14 mouse cellular contexts compared by ENCODE assay signal in genomic region chr4:88369951-88370350, GRCm38 (mm10).
"Had no signal": no experiment of that assay in that cellular context is flagged by ENCODE, and none has a peak within 500 bp of the region (broad histone marks: within the 10 kb centered on the region; RNA-seq: fewer than 3 reads in every experiment).

No protein-coding gene starts in this region.

- H3K9me3 ChIP-seq: limb, embryonic 13.5 days; midbrain, embryonic 12.5 days; neural tube, embryonic 13.5 days had no signal

- DNase-seq: kidney, postnatal 4 days; left cerebral cortex, postnatal 4 days; lung, adult 18-20 months; retina, postnatal 1 day; right cerebral cortex, postnatal 4 days; spleen, adult 18-20 months; thymus, adult 18-20 months; thymus, postnatal 14 days had no signal

- H3K4me1 ChIP-seq: limb, embryonic 13.5 days had no signal

- H3K27ac ChIP-seq: layer of hippocampus, adult 2 months; limb, embryonic 13.5 days; liver, embryonic 14.5 days; midbrain, embryonic 12.5 days; neural tube, embryonic 13.5 days had no signal

- H3K4me2 ChIP-seq: limb, embryonic 13.5 days; midbrain, embryonic 12.5 days; neural tube, embryonic 13.5 days had no signal

- H3K27me3 ChIP-seq: limb, embryonic 13.5 days; midbrain, embryonic 12.5 days; neural tube, embryonic 13.5 days had no signal

- H3K36me3 ChIP-seq: limb, embryonic 13.5 days; midbrain, embryonic 12.5 days; neural tube, embryonic 13.5 days had no signal

- H3K4me3 ChIP-seq: layer of hippocampus, adult 2 months; limb, embryonic 13.5 days; midbrain, embryonic 12.5 days; neural tube, embryonic 13.5 days had no signal

- ATAC-seq: midbrain, embryonic 16.5 days had no signal

- H3K9ac ChIP-seq: limb, embryonic 13.5 days; liver, embryonic 14.5 days; midbrain, embryonic 12.5 days; neural tube, embryonic 13.5 days had no signal
